Mouse (Mus musculus) kidney, embryonic 14.5 days (tissue): ENCODE data around the gene Traf3ip1. TPM values are rescaled to one million over a fixed set of nuclear protein-coding genes. Genes with fewer than 3 reads are reported as not detected.

Experiments
- ATAC-seq: fragments of 200-750 bp; cut with Nextera tagmentation; 2 replicates; pipeline ENCODE4 v1.8.0; 2017; ENCODE audit warnings: moderate number of reproducible peaks, mild to moderate bottlenecking, moderate TSS enrichment, moderate library complexity; ENCODE audit not compliant: low FRiP score, low TSS enrichment
- H3K27ac ChIP-seq: fragments of 300-500 bp; sonication (generic); 2 replicates; pipeline ENCODE4 v1.5.1; 2014; ENCODE audit warnings: low read depth, mild to moderate bottlenecking, low read length, moderate library complexity, mixed read lengths
- H3K27me3 ChIP-seq: fragments of 300-500 bp; sonication (generic); 2 replicates; pipeline ENCODE4 v1.6.1; 2014; ENCODE audit warnings: mild to moderate bottlenecking, low read length; ENCODE audit not compliant: control insufficient read depth, insufficient read depth
- H3K36me3 ChIP-seq: fragments of 300-500 bp; sonication (generic); 2 replicates; pipeline ENCODE4 v1.6.1; 2014; ENCODE audit warnings: low read length, mixed read lengths; ENCODE audit not compliant: control insufficient read depth, insufficient read depth
- H3K4me1 ChIP-seq: fragments of 300-500 bp; sonication (generic); 2 replicates; pipeline ENCODE4 v1.6.1; 2014; ENCODE audit warnings: low read length, mixed read lengths; ENCODE audit not compliant: control insufficient read depth, insufficient read depth
- H3K4me2 ChIP-seq: fragments of 300-500 bp; sonication (generic); replicated peaks from 2 replicates; pipeline ENCODE4 v1.6.1; 2014; ENCODE audit warnings: low read depth, mild to moderate bottlenecking, low read length
- H3K4me3 ChIP-seq: fragments of 300-500 bp; sonication (generic); 2 replicates; pipeline ENCODE4 v1.5.1; 2014; ENCODE audit warnings: mild to moderate bottlenecking, low read length
- H3K9ac ChIP-seq: fragments of 300-500 bp; sonication (generic); 2 replicates; pipeline ENCODE4 v1.6.1; 2014; ENCODE audit warnings: low read depth, mild to moderate bottlenecking, low read length, moderate library complexity
- H3K9me3 ChIP-seq: fragments of 300-500 bp; sonication (generic); 2 replicates; pipeline ENCODE4 v1.6.1; 2016; ENCODE audit warnings: low read length; ENCODE audit not compliant: control insufficient read depth
- WGBS: fragments of 180-500 bp; shearing (Covaris S2); extraction: QIAGEN DNeasy Blood & Tissue Kit; methylation state at CpG from one replicate; pipeline ENCODE4 v1.1.7; 2014; 5-methylcytosine and 5-hydroxymethylcytosine counted together
- polyA plus RNA-seq: library from polyadenylated mRNA; unstranded; fragments of >200 nt; fragmentation: Nextera tagmentation; extraction: Ambion mirVana; gene quantifications from 2 replicates; pipeline ENCODE4 v1.2.1, GENCODE M21; 2014

The Traf3ip1 gene
- polyA plus RNA-seq, 1 experiment from 2014 or later = 7.6 TPM

- Histone ChIP-seq H3K27ac (no peak overlapping the region), H3K4me2 (no peak overlapping the region), H3K9me3 (no peaks in the 10 kb centered on the region), H3K36me3 (peaks cover 8% of the 10 kb centered on the region; the same call in 1 of the 2 replicates), H3K9ac (no peak overlapping the region), H3K27me3 (peaks cover 5% of the 10 kb centered on the region; the same call in 1 of the 2 replicates), H3K4me3 (no peak overlapping the region), H3K4me1 (peaks cover 8% of the 10 kb centered on the region; the same call in 1 of the 2 replicates)
- WGBS = 84% methylated on average over 4 of the region's 4 CpGs
- ATAC-seq = no peak
Measured at GRCm38 (mm10) chr1:91543974-91544373, 49.5 kb downstream of the Traf3ip1 start.

GRCm38 (mm10) chr1:91545226-91545625 is 50.8 kb downstream of the Traf3ip1 start:
- no peaks in the 10 kb centered on the region; the same call in 1 of the 2 replicates for H3K27me3 ChIP-seq
- no peak overlapping the region for H3K27ac ChIP-seq
- H3K4me2 ChIP-seq = no peak overlapping the region
- 94% methylated on average over 1 of the region's 1 CpGs for WGBS
- no peak for ATAC-seq
- H3K36me3 ChIP-seq = peaks cover 8% of the 10 kb centered on the region; the same call in 1 of the 2 replicates
- H3K4me1 ChIP-seq = peaks cover 8% of the 10 kb centered on the region; the same call in 1 of the 2 replicates
- H3K9me3 ChIP-seq = no peaks in the 10 kb centered on the region
- no peak overlapping the region for H3K4me3 ChIP-seq
- no peak overlapping the region for H3K9ac ChIP-seq

- Histone ChIP-seq H3K4me3 (no peak overlapping the region), H3K36me3 (peaks cover 15% of the 10 kb centered on the region; the same call in 1 of the 2 replicates)
- ATAC-seq = no peak
Measured at GRCm38 (mm10) chr1:91547567-91547966, 53.1 kb downstream of the Traf3ip1 start.

GRCm38 (mm10) chr1:91549073-91549472 is 54.6 kb downstream of the Traf3ip1 start:
- H3K4me2 ChIP-seq = no peak overlapping the region
- no peak overlapping the region for H3K4me3 ChIP-seq
- 68% methylated on average over 2 of the region's 2 CpGs for WGBS
- no peak for ATAC-seq
- peaks cover 18% of the 10 kb centered on the region; the same call in 1 of the 2 replicates for H3K36me3 ChIP-seq
- no peak overlapping the region for H3K9ac ChIP-seq
- no peak overlapping the region for H3K27ac ChIP-seq
- H3K27me3 ChIP-seq = no peaks in the 10 kb centered on the region
- no peaks in the 10 kb centered on the region for H3K9me3 ChIP-seq
- no peaks in the 10 kb centered on the region for H3K4me1 ChIP-seq

More at GRCm38 (mm10) chr1:91547567-91547966, 53.1 kb downstream of the Traf3ip1 start:
- 95% methylated on average over 5 of the region's 5 CpGs for WGBS
- H3K27ac ChIP-seq = no peak overlapping the region
- no peaks in the 10 kb centered on the region for H3K9me3 ChIP-seq
- H3K9ac ChIP-seq = no peak overlapping the region
- no peak overlapping the region for H3K4me2 ChIP-seq
- H3K27me3 ChIP-seq = no peaks in the 10 kb centered on the region
- H3K4me1 ChIP-seq = no peaks in the 10 kb centered on the region

GRCm38 (mm10) chr1:91557099-91557498 is 62.7 kb downstream of the Traf3ip1 start:
- ATAC-seq = no peak
- H3K9me3 ChIP-seq = no peaks in the 10 kb centered on the region
- peaks cover 33% of the 10 kb centered on the region; the same call in 1 of the 2 replicates for H3K36me3 ChIP-seq
- no peak overlapping the region for H3K4me2 ChIP-seq
- no peak overlapping the region for H3K4me3 ChIP-seq
- no peaks in the 10 kb centered on the region for H3K27me3 ChIP-seq
- no peak overlapping the region for H3K9ac ChIP-seq
- WGBS = 65% methylated on average over 2 of the region's 2 CpGs
- H3K27ac ChIP-seq = no peak overlapping the region
- no peaks in the 10 kb centered on the region for H3K4me1 ChIP-seq

GRCm38 (mm10) chr1:91561226-91561625 is 66.8 kb downstream of the Traf3ip1 start:
- H3K4me1 ChIP-seq = no peaks in the 10 kb centered on the region

GRCm38 (mm10) chr1:91562977-91563590 is 68.6 kb downstream of the Traf3ip1 start:
- H3K4me1 ChIP-seq = no peaks in the 10 kb centered on the region
- no peak overlapping the region for H3K4me2 ChIP-seq
- WGBS = 87% methylated on average over 4 of the region's 4 CpGs
- no peak overlapping the region for H3K27ac ChIP-seq
- ATAC-seq = no peak
- no peak overlapping the region for H3K9ac ChIP-seq
- no peak overlapping the region for H3K4me3 ChIP-seq
- H3K9me3 ChIP-seq = no peaks in the 10 kb centered on the region
- no peaks in the 10 kb centered on the region; the same call in 1 of the 2 replicates for H3K36me3 ChIP-seq
- H3K27me3 ChIP-seq = no peaks in the 10 kb centered on the region

More at GRCm38 (mm10) chr1:91561226-91561625, 66.8 kb downstream of the Traf3ip1 start:
- H3K9me3 ChIP-seq = no peaks in the 10 kb centered on the region
- H3K4me3 ChIP-seq = no peak overlapping the region
- WGBS = 90% methylated on average over 6 of the region's 6 CpGs
- H3K27me3 ChIP-seq = no peaks in the 10 kb centered on the region
- H3K36me3 ChIP-seq = peaks cover 6% of the 10 kb centered on the region; the same call in 1 of the 2 replicates
- no peak overlapping the region for H3K9ac ChIP-seq
- H3K4me2 ChIP-seq = no peak overlapping the region
- H3K27ac ChIP-seq = no peak overlapping the region
- ATAC-seq = no peak

- H3K9ac ChIP-seq = no peak overlapping the region
- 79% methylated on average over 3 of the region's 3 CpGs for WGBS
- no peak overlapping the region for H3K27ac ChIP-seq
- H3K4me3 ChIP-seq = no peak overlapping the region
- no peaks in the 10 kb centered on the region for H3K36me3 ChIP-seq
- no peaks in the 10 kb centered on the region for H3K9me3 ChIP-seq
- no peak overlapping the region for H3K4me2 ChIP-seq
- no peak for ATAC-seq
- H3K27me3 ChIP-seq = no peaks in the 10 kb centered on the region
- H3K4me1 ChIP-seq = no peaks in the 10 kb centered on the region
Measured at GRCm38 (mm10) chr1:91564004-91564403, 69.6 kb downstream of the Traf3ip1 start.

- Histone ChIP-seq H3K27ac (no peak overlapping the region), H3K36me3 (no peaks in the 10 kb centered on the region), H3K4me1 (no peaks in the 10 kb centered on the region), H3K4me3 (no peak overlapping the region), H3K9ac (no peak overlapping the region), H3K27me3 (no peaks in the 10 kb centered on the region), H3K4me2 (no peak overlapping the region), H3K9me3 (no peaks in the 10 kb centered on the region)
- no peak for ATAC-seq
- 54% methylated on average over 6 of the region's 6 CpGs for WGBS
Measured at GRCm38 (mm10) chr1:91564598-91564997, 70.2 kb downstream of the Traf3ip1 start.
